Mouse (Mus musculus): ENCODE measurements around the gene Olfr1496.
"Not testable (repeated sequence)": the region's sequence is repeated elsewhere in the genome, so short reads cannot be mapped to it uniquely, and the experiment has no call there.

The Olfr1496 gene

DNA sequence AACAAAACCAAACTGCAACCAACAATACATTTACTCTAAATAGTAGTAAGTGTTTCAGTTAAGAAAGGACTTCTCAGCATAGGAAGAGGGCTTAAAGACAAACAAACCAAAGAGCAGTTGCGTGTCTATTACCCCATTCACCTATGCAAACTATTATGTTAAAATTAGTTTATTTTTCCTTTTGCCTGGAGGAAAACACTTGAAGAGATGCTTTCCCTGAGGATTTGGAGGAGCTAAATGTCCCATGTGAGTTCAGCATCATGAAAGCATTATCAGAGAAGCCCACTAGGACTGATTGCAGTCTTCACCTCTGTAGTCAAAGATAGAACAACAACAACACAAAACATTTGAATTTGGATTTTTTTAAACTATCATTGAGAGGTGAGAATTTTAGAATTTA lies at the start of gene Olfr1496:
Olfr1496 (plus strand) TSS at position 301 of the 400 bp plus-strand sequence.
- no peak for DNase-seq

DNA sequence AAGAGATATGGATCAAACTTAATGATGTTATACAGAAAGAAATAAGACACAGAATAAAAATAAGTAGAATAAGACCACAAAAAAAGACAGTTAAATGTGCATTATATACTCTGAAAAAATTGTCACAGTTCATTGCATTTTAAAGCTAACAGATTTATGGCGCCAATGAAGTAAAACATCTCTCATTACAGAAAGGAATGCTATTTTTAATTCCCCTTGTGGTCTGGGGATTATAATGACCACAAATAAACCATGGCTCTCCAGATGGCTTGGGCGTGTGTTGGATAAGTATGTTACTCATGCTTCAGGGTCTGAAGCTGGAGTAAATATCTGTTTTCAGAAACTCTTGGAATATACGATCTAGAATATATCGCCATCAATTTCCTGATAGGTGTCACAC lies 38.2 kb upstream of the Olfr1496 start, which contains the start of gene Olfr1494:
Olfr1494 (plus strand) TSS at position 301 of the 400 bp plus-strand sequence.
- no peak for DNase-seq

DNA sequence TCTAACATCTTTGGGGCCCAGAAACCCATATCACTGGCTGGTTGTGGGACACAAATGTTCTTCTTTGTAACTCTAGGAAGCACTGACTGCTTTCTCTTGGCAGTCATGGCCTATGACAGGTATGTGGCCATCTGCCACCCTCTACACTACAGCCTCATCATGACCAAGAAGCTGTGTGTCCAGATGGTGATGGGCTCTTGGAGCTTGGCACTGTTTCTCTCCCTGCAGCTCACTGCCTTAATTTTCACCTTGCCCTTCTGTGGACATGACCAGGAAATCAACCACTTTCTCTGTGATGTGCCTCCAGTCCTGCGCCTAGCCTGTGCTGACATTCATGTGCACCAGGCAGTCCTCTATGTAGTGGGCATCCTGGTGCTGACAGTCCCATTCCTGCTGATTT lies 28.3 kb upstream of the Olfr1496 start:
- no peak for DNase-seq

DNA sequence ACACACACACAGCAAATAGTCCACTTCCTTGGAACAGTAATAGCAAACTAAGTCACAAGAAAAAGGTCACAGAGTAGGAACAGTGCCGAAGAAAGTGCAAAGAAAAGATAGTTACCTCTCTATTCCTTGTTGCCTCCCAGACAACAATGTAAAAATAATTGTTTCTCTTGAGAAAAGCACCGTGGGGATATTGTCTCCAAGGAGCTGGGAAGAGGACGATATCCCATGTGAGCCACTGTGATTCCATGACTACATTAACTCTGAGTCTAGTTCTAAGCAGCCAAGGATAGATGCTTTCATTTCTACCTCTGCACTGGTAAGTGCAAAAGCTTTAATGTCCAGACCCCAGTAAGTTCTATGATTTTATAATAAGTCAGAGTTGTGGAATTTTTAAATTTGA lies 13.4 kb upstream of the Olfr1496 start, which contains the start of gene Olfr1495:
Olfr1495 (plus strand) TSS at position 301 of the 400 bp plus-strand sequence.
- no peak for DNase-seq

DNA sequence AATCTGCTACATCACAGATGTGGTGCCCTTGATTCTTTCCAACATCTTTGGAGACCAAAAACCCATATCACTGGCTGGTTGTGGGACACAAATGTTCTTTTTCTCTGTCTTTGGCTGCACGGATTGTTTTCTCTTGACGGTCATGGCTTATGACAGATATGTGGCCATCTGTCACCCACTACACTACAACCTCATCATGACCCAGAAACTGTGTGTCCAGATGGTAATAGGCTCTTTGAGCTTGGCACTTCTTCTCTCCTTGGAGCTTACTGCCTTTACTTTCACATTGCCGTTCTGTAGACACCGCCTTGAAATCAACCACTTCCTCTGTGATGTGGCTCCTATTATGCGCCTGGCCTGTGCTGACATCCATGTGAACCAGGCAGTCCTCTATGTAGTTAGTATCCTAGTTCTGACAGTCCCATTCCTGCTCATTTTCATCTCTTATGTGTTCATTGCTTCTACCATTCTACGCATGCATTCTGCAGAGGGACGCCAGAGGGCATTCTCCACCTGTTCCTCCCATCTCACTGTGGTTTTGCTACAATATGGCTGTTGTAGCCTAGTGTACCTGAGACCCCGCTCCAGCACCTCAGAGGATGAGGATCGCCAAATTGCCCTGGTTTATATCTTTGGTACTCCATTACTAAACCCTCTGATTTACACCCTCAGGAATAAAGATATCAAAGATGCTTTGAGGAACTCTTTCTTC lies 9.0 kb upstream of the Olfr1496 start:
- DNase-seq = no peak

DNA sequence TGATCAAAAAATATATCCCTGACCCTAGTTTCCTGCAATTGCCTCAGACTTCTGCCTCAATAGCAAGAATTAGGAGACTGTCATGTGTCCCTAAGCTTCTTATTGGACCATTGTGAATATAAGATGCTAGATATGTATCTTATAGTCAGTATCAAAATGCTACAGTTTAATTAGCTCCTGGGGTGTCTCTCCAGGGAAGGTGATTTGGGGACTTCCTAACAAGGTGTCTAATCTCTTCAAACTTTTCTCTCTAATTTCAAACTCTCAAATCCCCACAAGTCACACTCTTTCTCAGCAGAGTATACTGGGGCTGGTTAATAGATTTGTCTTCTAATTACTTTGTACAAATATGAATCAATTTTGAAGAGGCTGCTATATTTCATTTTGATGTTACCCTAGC lies 20.4 kb downstream of the Olfr1496 start, which contains the start of gene Olfr1497:
Olfr1497 (minus strand) TSS at position 101 of the 400 bp plus-strand sequence.
- DNase-seq = no peak

DNA sequence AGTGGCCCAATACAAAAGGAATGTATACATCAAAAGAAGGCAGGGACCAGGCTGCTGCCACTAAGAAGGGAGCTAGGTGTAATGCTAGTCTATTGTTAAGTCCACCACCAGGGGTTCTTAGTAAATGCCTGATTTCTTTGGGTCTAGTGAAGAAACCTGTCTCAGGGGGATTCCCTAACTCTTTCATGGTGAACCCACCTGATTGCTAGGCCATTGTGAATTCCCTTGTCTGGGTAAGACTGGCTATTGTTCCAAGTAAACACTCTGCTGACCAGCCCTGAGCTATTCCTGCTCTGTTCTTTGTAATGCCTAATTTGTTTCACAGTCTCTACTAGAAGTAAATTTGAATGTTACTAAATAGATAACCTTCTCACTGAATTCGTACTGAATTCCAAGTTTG lies 27.8 kb downstream of the Olfr1496 start:
- not testable (repeated sequence) for DNase-seq

DNA sequence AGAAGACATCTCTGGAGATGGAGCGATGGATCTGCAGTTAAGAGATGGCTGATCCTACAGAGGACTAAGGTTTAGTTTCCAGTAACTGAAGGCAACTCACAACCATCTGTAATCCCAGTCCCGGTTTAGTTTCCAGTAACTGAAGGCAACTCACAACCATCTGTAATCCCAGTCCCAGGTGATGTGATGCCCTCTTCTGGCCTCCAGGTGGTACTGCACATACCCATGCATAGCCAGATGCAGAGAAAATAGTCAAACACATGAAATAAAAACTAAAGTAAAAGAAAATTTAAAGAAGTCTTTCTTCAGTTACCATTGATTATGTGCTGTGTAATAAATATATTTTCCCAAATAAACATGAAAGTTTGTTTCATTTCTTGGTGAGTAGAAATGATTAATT lies 35.1 kb downstream of the Olfr1496 start:
- DNase-seq = no peak

DNA sequence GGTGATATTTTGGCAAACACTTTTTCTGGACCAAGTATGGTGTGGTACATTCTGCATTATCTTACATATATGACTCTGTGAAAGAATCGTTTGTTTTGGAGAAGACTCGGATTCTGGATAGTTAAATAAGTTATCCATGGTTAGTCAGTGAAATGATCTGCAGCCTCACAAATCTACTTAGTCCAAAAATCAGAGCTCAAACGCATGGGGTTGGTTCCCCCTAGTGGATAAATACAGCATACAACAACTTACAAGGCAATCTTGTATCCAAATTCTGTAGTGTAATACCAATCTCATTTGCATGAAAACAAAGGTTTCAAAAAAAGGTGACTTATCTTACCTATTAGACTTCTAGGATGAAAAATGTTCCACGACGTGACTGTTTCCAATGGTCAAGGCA lies 41.1 kb downstream of the Olfr1496 start:
- DNase-seq = no peak

DNA sequence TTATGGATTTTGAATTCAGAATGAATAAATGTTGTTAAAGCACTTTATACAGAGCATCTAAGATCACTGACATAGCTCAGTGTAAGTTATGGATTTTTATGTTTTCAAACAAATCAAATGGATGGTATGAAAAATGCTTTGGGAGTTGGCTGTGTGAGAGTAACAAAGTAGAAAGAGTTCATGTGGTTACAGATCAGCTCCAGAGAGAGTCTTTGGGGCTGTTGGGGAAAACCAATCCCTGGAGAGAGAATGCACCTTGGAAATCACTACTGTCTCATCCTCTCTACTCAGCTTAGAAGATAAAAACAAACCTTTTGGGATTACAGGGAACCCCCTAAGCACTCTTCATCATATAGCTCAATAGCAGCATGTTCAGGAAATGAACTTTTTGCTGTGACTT lies 41.7 kb downstream of the Olfr1496 start, which contains the start of gene Olfr1499:
Olfr1499 (minus strand) TSS at position 101 of the 400 bp plus-strand sequence.
- no peak for DNase-seq

DNA sequence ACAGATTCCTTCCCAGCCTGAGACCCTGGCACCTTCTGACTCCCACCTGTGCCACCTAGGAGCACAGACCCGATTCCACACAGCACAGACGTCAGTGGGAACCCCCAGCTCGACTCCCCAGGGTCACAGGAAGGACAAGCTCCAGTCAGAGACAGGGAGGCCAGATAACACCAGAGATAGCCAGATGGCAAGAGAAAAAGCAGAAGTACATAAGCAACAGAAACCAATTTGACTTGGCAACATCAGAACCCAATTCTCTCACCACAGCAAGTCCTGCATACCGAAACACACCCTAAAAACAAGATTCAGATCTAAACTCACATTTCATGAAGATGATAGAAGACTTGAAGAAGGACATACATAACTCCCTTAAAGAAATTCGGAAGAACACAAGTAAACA lies 43.2 kb downstream of the Olfr1496 start:
- DNase-seq = no peak

DNA sequence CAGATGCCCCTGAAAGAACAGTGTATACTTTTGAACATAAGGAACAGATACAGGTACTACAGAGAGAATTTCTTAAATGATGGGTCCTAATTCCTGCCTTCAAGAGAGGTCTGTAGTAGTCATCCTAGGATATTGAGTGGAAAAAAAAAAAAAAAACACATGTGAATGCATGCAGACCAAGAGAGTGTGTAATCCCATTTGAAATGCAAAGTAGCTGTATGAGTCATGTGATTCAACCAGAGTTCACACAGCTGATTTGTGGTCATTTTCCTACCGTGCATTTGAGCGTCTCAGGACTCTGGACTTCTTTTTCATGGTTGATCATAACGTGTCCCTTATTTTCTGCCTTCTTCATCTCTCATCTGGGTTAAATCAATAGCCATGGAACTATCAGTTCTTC lies 50.8 kb downstream of the Olfr1496 start:
- DNase-seq = no peak

DNA sequence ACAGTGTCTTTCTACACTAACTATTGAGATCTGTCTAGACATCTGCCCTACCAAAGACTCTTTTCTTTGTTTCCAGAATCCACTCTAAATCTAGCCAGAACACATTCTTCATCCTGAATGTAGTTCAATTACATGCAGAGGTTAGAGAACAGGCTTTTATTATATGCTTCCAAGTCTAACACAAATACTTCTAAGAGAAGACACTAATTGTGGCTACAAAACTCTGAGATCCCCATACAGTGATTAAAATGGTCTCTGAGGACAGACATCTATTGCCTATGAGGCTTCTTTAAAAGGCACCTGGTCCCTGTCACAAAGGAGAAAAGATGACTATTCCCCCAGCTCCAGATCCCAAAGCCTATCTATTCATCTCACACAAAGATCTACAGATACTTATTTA lies 52.7 kb downstream of the Olfr1496 start, which contains the start of gene Olfr1500:
Olfr1500 (minus strand) TSS at position 101 of the 400 bp plus-strand sequence.
- no peak for DNase-seq
